Mouse (Mus musculus) kidney, adult 18-20 months (tissue): ENCODE data around the gene Zfp619.
"Not testable (repeated sequence)": the region's sequence is repeated elsewhere in the genome, so short reads cannot be mapped to it uniquely, and the experiment has no call there.

ENCODE experiments used
- DNase-seq: peaks from one replicate; pipeline ENCODE4 v3.0.0; 2021

Zfp619 gene

GRCm38 (mm10) chr7:39517616-39518177 lies at the start of gene Zfp619:
TSS of gene Zfp619 (plus strand) at chr7:39517766.
- DNase-seq = peak; percentile 96

DNA sequence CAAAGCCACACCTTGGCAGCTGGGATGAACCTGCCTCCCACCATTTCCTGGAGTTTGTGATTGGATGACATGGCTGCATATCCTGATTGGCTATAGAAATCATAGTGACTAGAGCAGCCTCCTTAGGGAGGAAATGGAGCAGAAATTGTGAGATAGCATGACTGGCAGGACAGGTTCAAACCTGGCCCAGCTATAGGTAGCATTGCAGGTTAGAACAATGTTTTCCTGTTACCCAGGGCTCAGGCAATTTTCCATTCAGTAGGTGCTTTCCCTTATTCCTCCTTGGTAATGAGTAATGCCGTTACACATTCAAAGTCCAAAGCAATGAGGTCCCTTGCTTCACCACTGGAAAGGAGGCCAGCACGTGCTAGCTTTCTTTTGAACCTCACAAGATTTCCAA lies 38.6 kb upstream of the Zfp619 start:
- DNase-seq = no peak

DNA sequence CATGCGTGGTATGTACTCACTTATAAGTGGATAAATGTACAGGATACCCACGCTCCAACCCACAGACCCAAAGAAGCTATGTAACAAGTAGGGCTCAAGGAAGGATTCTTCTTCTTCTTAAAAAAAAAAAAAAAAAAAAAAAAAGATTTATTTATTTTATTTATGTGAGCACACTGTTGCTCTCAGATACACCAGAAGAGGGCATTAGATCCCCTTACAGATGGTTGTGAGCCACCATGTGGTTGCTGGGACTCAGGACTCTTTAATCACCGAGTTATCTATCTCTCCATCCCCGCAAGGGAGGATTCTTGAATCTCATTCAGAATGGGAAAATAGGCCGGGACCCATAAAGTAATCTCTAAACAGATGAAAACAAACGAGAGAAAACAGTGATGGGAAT lies 33.2 kb upstream of the Zfp619 start:
- no peak for DNase-seq

GRCm38 (mm10) chr7:39487159-39487853 lies 30.3 kb upstream of the Zfp619 start:
- DNase-seq = peak; percentile 8

DNA sequence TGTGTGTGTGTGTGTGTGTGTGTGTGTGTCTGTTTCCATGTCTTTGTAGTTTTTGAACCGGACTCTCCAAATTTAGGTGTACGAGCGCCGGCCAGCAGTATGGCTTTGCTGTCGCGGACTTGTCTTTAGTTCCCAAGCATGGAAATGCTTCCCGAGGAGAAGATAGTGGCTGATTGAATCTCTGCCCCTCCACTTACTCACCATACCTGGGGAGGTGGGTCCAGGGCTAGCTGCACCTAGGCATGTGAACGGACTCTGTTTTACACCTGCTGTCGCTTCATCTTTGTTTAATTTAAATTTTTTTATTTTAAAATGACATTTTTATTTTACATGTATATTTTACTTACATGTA lies 29.7 kb upstream of the Zfp619 start:
- DNase-seq = no peak

GRCm38 (mm10) chr7:39494646-39495045 lies 22.9 kb upstream of the Zfp619 start:
- no peak for DNase-seq

GRCm38 (mm10) chr7:39504100-39504499 lies 13.5 kb upstream of the Zfp619 start:
- DNase-seq = no peak

- DNase-seq = peak; percentile 9
Observed at GRCm38 (mm10) chr7:39518362-39518761, 796 bp downstream of the Zfp619 start.

GRCm38 (mm10) chr7:39523703-39524424 lies 6.3 kb downstream of the Zfp619 start:
- no peak for DNase-seq

- DNase-seq = peak; percentile 10
Observed at GRCm38 (mm10) chr7:39543151-39543550, 25.6 kb downstream of the Zfp619 start.

DNA sequence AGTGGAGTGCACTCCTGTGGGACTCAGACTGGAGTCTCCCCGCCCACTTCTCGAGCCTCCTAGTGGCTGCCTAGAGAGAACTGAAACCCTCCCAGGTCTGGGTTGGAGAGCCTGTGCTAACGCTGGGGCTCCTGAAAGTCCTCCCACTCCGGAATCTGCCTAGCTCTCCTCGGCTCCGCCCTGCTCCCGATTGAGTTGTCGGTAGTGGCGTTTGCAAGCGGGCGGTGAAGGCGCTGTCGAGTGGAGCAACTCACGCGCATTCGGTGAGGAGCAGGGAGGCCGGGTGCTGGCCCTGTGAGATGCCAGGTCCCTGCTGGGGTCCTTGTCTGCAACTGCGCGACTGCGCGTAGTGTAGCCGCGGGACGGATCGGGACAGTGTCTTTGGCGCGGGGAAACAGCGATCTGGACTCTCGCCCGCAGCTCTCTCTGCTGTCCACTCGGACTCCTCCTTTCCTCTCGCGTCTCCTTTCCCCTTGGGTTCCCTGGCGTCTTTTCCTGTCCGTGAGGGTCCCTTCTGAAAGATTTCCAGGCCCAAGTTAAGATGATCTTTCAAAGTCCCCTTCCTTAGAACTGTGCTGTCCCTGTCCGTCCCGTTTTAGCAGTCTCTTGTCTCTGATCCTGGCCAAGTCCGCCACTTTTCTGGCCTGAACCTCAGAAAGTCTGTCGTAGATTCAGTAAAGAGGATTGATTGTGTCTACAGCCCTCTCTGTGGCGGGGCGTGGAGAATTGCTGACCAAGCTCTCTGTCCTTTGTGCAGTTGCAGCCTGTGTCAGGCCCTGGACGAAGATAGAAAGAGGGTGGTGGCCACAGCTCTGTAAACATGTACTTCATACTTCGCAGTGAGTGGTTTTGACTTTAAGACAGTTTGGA lies 26.9 kb downstream of the Zfp619 start:
- DNase-seq = peak; percentile 81

DNA sequence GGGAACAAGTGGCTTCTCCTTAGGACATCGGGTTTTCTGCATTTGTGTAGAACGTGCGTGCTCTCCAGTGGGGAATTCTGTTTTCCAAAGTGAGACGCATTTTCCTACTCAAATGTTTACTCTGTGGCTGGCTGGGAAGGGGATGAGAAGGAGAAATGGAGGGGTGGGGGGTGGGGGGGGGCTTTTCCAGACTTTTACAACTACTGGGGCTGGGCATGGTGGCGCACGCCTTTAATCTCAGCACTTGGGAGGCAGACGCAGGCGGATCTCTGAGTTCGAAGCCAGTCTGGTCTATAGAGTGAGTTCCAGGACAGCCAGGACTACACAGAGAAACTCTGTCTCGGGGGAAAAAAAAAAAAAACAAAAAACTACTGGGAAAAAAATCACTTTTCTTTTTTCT lies 27.6 kb downstream of the Zfp619 start:
- no peak for DNase-seq

DNA sequence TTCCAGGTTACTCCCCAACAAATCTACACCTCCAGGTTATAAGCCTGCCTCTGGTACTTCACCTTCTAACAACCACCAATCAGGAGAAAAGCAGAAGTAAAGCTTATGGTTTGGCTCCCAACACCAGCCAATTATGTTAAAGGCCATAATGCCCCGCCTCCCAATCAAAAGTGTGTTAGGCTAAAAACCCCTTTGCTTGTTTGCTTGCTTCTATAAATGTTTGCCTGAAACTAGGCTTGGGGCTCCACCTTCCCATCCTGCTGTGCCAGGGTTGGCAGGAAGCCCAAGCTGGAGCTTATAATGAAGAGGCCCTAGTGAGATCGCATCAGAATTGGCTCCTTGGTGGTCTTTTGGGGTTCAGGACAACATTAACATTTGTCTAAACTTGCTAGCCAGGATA lies 31.8 kb downstream of the Zfp619 start:
- DNase-seq = peak; percentile 62

GRCm38 (mm10) chr7:39551976-39552891 lies 34.7 kb downstream of the Zfp619 start:
- DNase-seq = peak; percentile 98

- DNase-seq = peak; percentile 7
Observed at GRCm38 (mm10) chr7:39552993-39553392, 35.4 kb downstream of the Zfp619 start.

GRCm38 (mm10) chr7:39553871-39554270 lies 36.3 kb downstream of the Zfp619 start:
- DNase-seq = no peak

DNA sequence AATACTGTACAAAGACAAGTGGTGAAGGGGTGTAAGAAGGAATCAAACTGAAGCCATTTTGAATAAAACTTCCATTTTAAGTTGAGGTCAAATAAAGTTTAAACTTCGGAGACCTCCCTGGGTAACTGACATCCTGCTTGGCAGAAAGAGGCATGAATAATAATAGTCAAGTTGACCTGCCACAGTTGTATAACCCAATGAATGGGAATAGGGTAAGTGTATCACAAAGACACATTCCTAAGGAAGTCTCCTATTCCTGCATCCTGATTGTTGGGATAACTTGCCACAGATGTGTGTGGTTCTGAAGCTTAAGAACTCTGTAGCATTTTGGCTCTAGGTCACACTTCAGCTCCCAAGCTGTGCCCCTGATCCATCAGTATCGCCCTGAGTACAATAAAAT lies 62.5 kb downstream of the Zfp619 start:
- no peak for DNase-seq

- DNase-seq = no peak
Observed at GRCm38 (mm10) chr7:39580601-39581000, 63.0 kb downstream of the Zfp619 start.

DNA sequence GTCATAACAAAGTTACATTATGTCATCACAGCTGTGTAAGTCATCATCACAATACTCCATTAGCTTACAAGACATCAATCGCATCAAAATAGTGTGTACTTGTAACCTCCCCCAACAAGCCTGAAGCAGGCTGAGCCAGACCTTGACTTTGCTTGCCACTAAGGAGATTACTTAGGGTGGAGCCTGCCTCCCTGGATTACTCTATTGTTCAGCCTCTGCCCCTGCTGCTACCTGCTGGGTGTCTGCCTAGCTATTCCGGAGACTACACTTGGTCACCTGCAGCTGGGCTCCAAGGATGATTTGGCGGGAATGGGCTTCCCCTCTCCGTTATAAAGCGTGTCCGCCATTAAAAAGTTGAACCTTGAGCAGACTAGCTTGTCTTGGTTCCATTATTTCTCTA lies 69.3 kb downstream of the Zfp619 start:
- DNase-seq = not testable (repeated sequence)

DNA sequence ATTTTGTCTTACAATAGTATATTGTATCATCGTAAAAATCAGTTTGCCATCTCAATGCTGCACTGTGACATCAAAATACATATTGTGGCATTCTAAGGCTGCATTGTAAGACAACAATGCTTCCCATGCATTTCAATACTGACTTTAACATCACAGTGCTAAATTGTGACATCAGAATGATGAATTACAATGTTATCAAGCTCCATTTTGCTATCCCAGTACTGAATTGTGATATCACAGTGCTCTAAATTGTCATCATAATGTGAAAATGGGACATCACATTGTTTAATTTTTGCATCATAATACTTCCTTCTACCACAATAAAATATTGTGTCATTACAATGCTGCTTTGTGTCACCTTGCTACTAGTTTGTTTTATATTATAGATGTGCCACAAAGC lies 70.5 kb downstream of the Zfp619 start:
- no peak for DNase-seq

- DNase-seq = peak; percentile 26
Observed at GRCm38 (mm10) chr7:39588471-39589041, 71.0 kb downstream of the Zfp619 start.

- not testable (repeated sequence) for DNase-seq
Observed at GRCm38 (mm10) chr7:39589044-39589443, 71.5 kb downstream of the Zfp619 start.
